Mouse (Mus musculus) heart, adult 2 months (tissue): Measurements from ENCODE around the gene Fn3k. TPM values are rescaled to one million over a fixed set of nuclear protein-coding genes. Genes with fewer than 3 reads are reported as not detected.
A peak's percentile ranks its signal among the peaks of the same experiment; 100 is the strongest.

Experiments
- DNase-seq, 2 experiments: peaks; one replicate each; pipeline ENCODE4 v3.0.0; 2021
- H3K27ac ChIP-seq: fragments of 200-600 bp; 2 replicates; pipeline ENCODE4 v1.8.1; 2022
- H3K27me3 ChIP-seq: fragments of 200-500 bp; 2 replicates; pipeline ENCODE4 v1.6.1; 2012; ENCODE audit warnings: mild to moderate bottlenecking, low read length, inconsistent platforms, mixed read lengths; ENCODE audit not compliant: control insufficient read depth, insufficient read depth
- H3K36me3 ChIP-seq: fragments of 200-500 bp; 2 replicates; pipeline ENCODE4 v1.6.1; 2012; ENCODE audit warnings: low read length, inconsistent platforms; ENCODE audit not compliant: control insufficient read depth, insufficient read depth
- H3K4me1 ChIP-seq: fragments of 200-500 bp; 2 replicates; pipeline ENCODE4 v1.6.1; 2011; ENCODE audit warnings: low read length; ENCODE audit not compliant: control insufficient read depth, insufficient read depth
- H3K4me3 ChIP-seq: fragments of 200-600 bp; 2 replicates; pipeline ENCODE4 v1.8.1; 2022
- H3K79me2 ChIP-seq: fragments of 200-500 bp; replicated peaks from 2 replicates; pipeline ENCODE4 v1.6.1; 2012; ENCODE audit warnings: mild to moderate bottlenecking, inconsistent platforms, low read length, moderate library complexity, mixed read lengths; ENCODE audit not compliant: control insufficient read depth, insufficient read depth
- H3K9ac ChIP-seq: fragments of 200-500 bp; 2 replicates; pipeline ENCODE4 v1.6.1; 2012; ENCODE audit warnings: low read depth, mild to moderate bottlenecking, control low read depth, inconsistent platforms, low read length, mixed read lengths
- CTCF ChIP-seq: fragments of 200-600 bp; IDR thresholded peaks from 2 replicates; pipeline ENCODE4 v1.8.1; 2022; ENCODE audit warnings: antibody characterized with exemption, mild to moderate bottlenecking, moderate library complexity
- EP300 ChIP-seq: fragments of 200-500 bp; IDR thresholded peaks from 2 replicates; pipeline ENCODE4 v1.6.1; 2011; ENCODE audit warnings: low read depth, low read length, control low read depth; ENCODE audit not compliant: insufficient read depth
- POLR2A ChIP-seq: fragments of 200-500 bp; IDR thresholded peaks from 2 replicates; pipeline ENCODE4 v1.6.1; 2011; ENCODE audit warnings: mild to moderate bottlenecking, low read depth, low read length, control low read depth; ENCODE audit not compliant: insufficient read depth
- WGBS: fragments of 180-500 bp; shearing (Covaris S2); methylation state at CpG from one replicate; pipeline ENCODE4 v1.1.7; 2018; 5-methylcytosine and 5-hydroxymethylcytosine counted together
- intact Hi-C: fragments of 180-260 bp; cut with DNase I; formaldehyde crosslinking; loops from one replicate; pipeline ENCODE4 v1.15.1; 2025
- polyA plus RNA-seq: library from polyadenylated mRNA; depleted of rRNA; stranded (reverse); fragments of >200 nt; gene quantifications from 2 replicates; pipeline ENCODE4 v1.2.3, GENCODE M21; 2012
- total RNA-seq, 2 experiments: library from RNA; stranded (reverse); gene quantifications; 2 replicates each; pipeline ENCODE4 v1.2.3; 2021

Fn3k gene
- total and polyA plus RNA-seq, 3 experiments = 20.4 to 26.3 (median 23.6) TPM

DNA sequence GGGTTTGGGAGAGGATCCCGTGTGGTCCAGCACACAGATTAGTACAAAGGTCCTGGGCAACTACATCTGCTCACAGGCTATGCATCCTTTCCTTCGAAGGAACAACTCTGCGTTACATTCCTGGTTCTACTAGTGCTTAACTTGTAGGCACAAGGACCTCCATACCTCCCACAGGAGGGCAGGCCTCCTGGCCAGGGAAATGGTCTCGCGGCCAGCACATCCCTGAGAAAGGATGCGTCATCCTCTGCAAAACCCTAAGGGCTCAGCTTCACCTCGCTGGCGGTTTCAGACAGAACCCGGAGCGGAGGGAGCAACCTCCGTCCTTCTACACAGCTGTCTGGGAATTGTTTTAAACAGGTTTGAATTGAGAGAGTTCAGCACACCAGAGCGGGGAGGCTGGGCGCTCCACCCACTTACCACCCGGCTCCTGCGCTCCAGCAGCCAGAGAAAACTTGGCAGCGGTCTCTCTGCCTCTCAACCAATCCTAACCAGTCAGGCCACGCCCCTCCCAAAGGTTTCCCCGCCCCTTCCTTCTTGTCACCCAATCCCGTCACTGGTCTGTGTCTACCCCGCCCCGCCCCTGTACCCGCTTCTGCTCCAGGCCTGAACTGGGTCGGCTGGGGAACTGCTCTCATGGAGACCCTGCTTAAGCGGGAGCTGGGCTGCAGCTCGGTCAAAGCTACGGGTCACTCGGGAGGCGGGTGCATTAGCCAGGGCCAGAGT is 13.7 kb upstream of the Fn3k start, which contains the start of gene Fn3krp:
TSS of gene Fn3krp (plus strand) at position 572 of the 723 bp plus-strand sequence.
- TF ChIP-seq POLR2A (peak; percentile 85), CTCF (peak; percentile 27; the same call in 1 of the 2 replicates), EP300 (no peak)
- DNase-seq = peak; percentile 98 to 99
- Histone ChIP-seq H3K27me3 (no peaks in the 10 kb centered on the region; the same call in 1 of the 2 replicates), H3K4me3 (peak within 1 kb of the TSS; percentile 91), H3K4me1 (peaks cover 2% of the 10 kb centered on the region), H3K79me2 (no peaks in the 10 kb centered on the region), H3K27ac (peak within 1 kb of the TSS; percentile 80), H3K36me3 (peaks cover 2% of the 10 kb centered on the region; the same call in 1 of the 2 replicates), H3K9ac (peak within 1 kb of the TSS; percentile 76)
- WGBS = 2% methylated on average over 28 of the region's 28 CpGs
- intact Hi-C loops = loop anchor here (5.0 kb wide), 1 partner anchor 69 kb away; the partner anchor contains the start of gene Wdr45b

DNA sequence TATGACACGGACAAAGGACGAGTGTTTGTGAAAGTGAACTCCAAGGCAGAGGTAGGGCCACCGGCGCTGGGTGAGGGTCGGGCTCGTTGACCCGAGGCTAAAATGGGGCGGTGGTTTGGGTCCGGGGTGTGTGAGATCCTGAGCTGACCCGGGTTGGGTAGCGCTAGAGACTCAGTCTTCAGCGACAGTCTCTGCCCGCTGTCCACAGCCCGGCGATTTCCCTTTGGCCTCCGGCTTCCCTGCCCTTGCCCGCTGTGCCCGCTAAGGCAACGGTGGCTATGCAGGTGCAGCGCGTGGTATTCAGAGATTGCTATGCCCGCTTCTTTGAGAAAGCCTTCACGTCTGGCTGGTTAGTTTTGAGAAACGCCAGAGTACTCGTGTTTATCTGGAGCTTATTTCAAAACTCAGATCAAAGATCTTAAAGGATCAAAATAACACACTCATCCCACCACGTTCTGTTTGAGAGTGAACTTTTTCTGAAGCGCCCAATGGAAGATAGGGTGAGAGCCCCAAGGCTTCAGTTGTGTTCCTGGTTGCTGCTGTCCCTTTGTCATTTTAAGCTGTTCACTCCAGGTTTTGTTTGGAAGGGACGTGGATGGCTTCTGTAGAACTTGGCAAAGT is 13.1 kb upstream of the Fn3k start:
- under 1% methylated on average over 28 of the region's 28 CpGs for WGBS

GRCm38 (mm10) chr11:121433397-121433796 is 1.3 kb upstream of the Fn3k start:
- Histone ChIP-seq H3K4me1 (peaks cover 11% of the 10 kb centered on the region), H3K27ac (peak overlapping the region; percentile 15; the same call in 1 of the 2 replicates), H3K4me3 (no peak overlapping the region), H3K9ac (no peak overlapping the region), H3K79me2 (no peaks in the 10 kb centered on the region), H3K27me3 (no peaks in the 10 kb centered on the region), H3K36me3 (no peaks in the 10 kb centered on the region)
- TF ChIP-seq POLR2A (no peak), EP300 (no peak), CTCF (no peak)
- no peak for DNase-seq
- 45% methylated on average over 4 of the region's 4 CpGs for WGBS
- intact Hi-C loops = no loop called here

More for the DNA sequence above, 13.1 kb upstream of the Fn3k start:
- H3K79me2 ChIP-seq = no peaks in the 10 kb centered on the region
- TF ChIP-seq CTCF = no peak
- no peak for TF ChIP-seq EP300
- no peak for TF ChIP-seq POLR2A
- H3K27ac ChIP-seq = peak overlapping the region; percentile 80
- DNase-seq = no peak
- H3K4me1 ChIP-seq = peaks cover 2% of the 10 kb centered on the region
- H3K27me3 ChIP-seq = no peaks in the 10 kb centered on the region; the same call in 1 of the 2 replicates
- peak overlapping the region; percentile 91 for H3K4me3 ChIP-seq
- peak overlapping the region; percentile 76 for H3K9ac ChIP-seq
- intact Hi-C loops = loop anchor here (5.0 kb wide), 1 partner anchor 69 kb away; the partner anchor contains the start of gene Wdr45b
- H3K36me3 ChIP-seq = peaks cover 2% of the 10 kb centered on the region; the same call in 1 of the 2 replicates

- Histone ChIP-seq H3K9ac (no peak overlapping the region), H3K27ac (no peak overlapping the region), H3K36me3 (no peaks in the 10 kb centered on the region), H3K79me2 (no peaks in the 10 kb centered on the region), H3K27me3 (no peaks in the 10 kb centered on the region), H3K4me1 (peaks cover 11% of the 10 kb centered on the region), H3K4me3 (no peak overlapping the region)
- intact Hi-C loops = no loop called here
- no peak for TF ChIP-seq EP300
- TF ChIP-seq POLR2A = no peak
- TF ChIP-seq CTCF = no peak
- no peak for DNase-seq
- WGBS = 77% methylated on average over 5 of the region's 5 CpGs
These were observed 2.5 kb downstream of the Fn3k start for GRCm38 (mm10) chr11:121437236-121437635.

DNA sequence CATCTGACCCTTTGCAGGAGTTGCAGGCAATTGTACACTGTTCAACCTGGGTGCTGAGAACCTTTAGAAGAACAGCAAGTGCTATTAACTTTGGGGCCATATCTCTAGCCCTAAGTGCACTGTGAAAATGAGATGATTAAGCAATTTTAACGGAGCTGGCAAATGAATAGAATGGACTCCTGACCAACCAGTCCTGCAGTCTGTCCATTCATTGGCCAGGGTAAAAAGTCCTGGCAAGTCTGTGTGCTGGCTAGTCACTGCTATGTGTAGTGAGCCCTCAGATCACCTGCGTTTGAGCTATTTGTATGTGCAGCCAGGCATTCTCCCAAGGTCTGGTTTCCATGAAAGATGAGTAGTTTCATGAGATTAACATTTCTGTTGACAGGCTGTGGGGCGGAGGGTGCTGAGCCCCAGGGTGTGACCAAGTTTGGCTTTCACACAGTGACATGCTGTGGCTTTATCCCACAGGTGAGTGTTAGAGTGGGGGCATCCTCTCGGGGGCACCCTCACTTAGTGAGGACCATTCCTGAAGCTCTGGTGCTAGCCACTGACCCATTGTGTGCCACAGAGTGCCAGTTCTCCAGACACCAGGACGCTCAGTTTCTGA is 5.1 kb downstream of the Fn3k start:
- no peak for DNase-seq
- no peaks in the 10 kb centered on the region for H3K79me2 ChIP-seq
- H3K27me3 ChIP-seq = no peaks in the 10 kb centered on the region
- H3K27ac ChIP-seq = no peak overlapping the region
- TF ChIP-seq CTCF (no peak), EP300 (no peak)
- intact Hi-C loops = no loop called here
- no peak overlapping the region for H3K4me3 ChIP-seq
- no peaks in the 10 kb centered on the region for H3K4me1 ChIP-seq
- WGBS = 70% methylated on average over 5 of the region's 5 CpGs
- H3K9ac ChIP-seq = no peak overlapping the region
- H3K36me3 ChIP-seq = no peaks in the 10 kb centered on the region
